Mouse (Mus musculus): ENCODE results near the gene 4930548H24Rik.
"Not testable (repeated sequence)": the region's sequence is repeated elsewhere in the genome, so short reads cannot be mapped to it uniquely, and the experiment has no call there.

4930548H24Rik gene

GRCm38 (mm10) chr5:31485440-31485839, at the start of gene 4930548H24Rik:
4930548H24Rik (plus strand) TSS chr5:31485740.
- DNase-seq: no peak

DNA sequence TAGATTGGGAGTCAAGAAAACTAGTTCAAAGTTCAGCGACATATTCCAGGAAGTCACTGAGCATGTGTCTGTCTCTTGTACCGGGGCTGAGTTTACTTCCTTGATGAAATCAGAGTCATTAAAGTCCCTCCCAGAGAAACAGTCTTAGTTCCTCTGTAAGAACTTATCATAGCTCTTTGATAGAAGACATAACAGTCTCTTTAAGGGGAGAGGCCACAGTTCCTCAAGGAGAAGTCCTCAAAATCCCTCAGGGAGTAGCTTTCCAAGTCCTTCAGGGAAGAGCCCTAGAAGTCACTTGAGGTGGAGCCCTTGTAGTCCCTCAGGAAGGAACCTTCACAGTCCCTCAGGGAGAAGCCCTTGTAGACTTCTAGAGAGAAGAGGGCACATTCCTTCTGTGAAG, 34.2 kb upstream of the 4930548H24Rik start:
- DNase-seq: no peak

DNA sequence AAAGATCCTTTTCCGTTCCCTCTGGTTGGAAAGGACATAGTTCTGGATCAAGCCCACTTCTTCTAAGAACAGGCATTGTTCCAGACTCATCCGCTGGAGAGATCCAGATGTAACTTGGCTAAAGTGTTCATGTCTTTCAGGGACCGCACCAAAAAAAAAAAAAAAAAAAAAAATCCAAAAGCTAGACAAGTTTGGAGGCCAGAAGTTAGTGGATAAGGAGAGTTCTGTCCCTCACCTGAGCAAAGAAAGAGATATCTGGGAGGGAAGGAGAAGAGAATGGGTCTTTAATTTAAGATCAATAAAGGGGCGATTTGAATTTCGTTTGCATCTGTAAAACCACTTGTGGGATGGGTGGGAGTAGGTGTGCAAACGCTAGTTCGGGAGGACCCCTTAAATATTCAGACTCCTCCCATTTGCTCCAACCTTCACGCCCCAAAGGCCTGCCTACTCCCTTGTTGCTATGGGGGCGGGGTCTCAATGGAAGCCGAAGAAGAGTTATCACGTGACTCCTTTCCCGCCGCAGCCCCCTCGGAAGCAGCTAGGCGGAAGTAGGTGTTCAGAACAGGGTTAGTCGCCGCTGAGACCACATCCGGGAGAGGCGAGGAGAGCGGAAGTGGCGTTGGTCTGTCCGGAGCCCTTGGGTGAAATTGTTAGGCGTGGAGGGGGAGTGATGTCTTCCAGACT, 33.5 kb upstream of the 4930548H24Rik start, which contains the start of gene Zfp512:
Gene Zfp512 (plus strand): TSS at position 554 of the 684 bp plus-strand sequence.
- DNase-seq: peak; percentile 92

- no peak for DNase-seq
Observed at GRCm38 (mm10) chr5:31452562-31452878, 33.0 kb upstream of the 4930548H24Rik start.

DNA sequence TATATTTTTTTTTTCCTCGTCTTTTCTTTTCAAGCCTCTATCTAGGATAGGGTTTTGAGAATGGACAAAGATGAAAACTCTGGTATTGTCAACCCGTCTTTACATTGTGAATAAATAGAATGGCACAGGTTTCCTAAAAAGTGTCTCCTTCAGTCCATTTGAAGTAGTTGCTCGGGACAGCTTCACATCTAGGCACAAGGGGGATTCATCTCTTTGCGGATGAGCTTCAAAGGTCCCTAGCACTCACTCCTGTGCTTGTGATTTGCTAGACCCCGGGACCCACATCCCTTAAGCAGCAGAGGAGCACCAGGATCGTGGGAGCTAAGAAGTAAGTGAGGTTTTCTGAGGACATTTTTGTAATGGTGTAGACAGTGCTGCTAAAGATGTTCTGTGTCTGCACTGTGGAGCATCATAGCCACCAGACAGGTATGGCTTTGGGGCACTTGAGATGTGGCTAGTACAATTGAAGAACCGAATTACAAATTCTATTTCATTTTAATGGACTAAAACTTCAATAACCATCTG, 32.6 kb upstream of the 4930548H24Rik start:
- DNase-seq: no peak

- no peak for DNase-seq
Observed at GRCm38 (mm10) chr5:31467798-31468197, 17.7 kb upstream of the 4930548H24Rik start.

DNA sequence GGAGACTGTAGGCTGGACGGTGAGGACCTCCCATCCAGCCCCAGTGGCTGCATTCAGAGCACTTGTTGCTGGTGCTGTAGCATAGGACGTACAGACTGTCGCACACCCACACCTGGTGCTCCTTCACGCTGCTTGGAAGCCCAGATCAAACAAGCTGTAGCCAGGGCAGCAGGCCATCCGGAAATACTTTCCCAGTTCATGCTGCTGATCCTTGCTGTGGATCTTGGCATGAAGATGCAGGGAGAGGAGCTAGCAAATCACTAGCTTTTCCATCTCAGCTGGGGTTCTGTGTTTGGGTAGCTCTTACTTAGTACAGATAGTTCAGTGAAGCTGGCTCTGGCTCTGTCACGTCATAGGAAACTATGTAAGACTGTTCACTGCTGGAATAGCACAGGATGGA, 15.8 kb upstream of the 4930548H24Rik start:
- no peak for DNase-seq

GRCm38 (mm10) chr5:31470334-31470733, 15.2 kb upstream of the 4930548H24Rik start:
- no peak for DNase-seq

DNA sequence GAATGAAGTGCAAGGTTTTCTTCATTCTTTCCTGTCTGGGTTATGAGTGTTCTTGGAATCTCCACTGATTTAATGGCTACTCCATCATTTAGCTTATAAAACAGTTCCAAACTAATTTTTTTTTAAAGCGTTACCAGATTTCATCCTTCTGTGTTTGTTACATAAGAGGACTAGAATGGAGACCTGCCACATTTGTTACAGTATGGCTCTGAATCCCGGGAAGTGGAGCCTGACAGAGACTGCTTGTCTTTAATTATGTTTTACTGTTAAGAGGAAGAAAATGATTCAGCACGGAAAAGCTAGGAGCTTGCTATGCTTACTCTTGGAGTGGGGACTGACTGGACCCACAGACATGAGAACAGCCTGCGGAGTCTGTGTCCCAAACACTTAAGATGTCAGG, 5.0 kb upstream of the 4930548H24Rik start:
- DNase-seq: no peak

DNA sequence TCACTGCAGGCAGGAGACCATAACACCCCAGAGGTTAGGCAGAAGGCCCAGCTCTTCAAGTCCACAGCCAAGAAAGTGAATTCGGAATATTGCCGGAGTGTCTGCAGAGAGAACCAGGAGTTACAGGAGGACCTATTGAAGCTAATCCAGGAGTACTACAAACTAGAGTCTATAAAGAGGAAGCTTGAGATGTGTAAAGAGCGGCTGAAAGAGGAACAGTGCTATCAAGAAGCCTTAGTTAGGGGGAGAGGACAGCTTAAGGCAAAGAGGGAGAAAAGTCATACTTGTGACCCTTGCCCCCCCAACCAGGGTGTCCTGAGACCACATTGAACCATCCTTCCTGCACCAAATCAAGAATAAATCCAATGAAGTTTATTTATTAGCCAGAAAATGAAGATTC, 2.3 kb downstream of the 4930548H24Rik start:
- no peak for DNase-seq

DNA sequence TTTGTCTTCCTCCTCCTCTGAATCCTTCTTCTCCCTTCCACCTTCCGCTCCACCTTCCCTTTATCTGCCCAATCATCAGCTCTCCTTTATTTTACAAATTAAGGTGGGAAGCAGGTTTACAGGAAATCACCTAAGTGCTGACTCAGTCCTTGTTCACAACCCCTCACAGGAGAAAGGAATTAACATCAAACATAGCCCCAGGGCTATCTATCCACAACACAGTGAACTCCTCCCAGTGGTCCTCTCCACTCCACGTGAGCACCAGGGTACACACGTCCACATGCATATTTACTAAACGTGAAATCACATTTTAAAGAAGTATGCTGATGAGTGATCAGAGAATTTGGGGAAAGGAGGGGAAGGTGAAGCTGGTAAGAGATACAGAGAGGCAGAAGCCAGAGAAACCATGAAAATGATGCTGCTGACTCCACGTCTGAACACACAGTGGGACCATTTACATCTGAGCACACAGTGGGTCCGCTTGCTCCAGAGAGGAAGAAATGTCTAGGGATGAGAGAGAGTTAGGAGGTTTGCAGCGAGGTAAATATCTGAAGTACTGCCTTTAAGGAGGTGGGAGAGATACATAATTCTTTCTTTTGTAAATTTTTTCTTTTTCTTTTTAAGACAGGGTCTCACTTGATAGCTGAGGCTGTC, 3.7 kb downstream of the 4930548H24Rik start:
- DNase-seq: no peak

GRCm38 (mm10) chr5:31492031-31492430, 6.5 kb downstream of the 4930548H24Rik start:
- DNase-seq: no peak

- peak; percentile 91 for DNase-seq
Observed at GRCm38 (mm10) chr5:31494513-31495297, 9.2 kb downstream of the 4930548H24Rik start, which contains the start of gene Gpn1. Gpn1 (plus strand) TSS chr5:31494741.

GRCm38 (mm10) chr5:31504843-31505242, 19.3 kb downstream of the 4930548H24Rik start:
- no peak for DNase-seq

DNA sequence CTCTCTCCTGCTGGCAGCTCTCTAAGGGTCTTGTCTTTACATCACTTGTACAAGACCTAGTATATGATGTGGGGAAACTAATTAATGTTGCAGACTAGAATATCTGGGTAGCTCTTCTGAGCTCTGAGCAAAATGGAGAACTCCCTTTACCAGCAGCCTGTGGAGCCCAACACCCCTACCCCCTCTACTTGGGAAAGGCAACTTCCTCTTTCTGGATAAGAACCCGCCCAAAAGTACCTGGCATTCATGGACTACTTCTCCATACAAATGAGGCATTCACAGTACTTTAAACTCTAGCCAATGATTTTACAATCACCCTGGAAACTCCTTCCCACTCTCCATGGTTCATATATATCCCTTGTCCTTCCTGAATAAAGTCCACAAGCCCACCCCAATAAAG, 26.9 kb downstream of the 4930548H24Rik start:
- DNase-seq: no peak

GRCm38 (mm10) chr5:31520556-31520955, 35.0 kb downstream of the 4930548H24Rik start:
- DNase-seq: no peak

- DNase-seq: peak; percentile 86
Observed at GRCm38 (mm10) chr5:31526354-31527116, 41.0 kb downstream of the 4930548H24Rik start, which contains the start of gene Slc4a1ap. Slc4a1ap (plus strand) TSS chr5:31526995.

- no peak for DNase-seq
Observed at GRCm38 (mm10) chr5:31527117-31527680, 41.7 kb downstream of the 4930548H24Rik start.

DNA sequence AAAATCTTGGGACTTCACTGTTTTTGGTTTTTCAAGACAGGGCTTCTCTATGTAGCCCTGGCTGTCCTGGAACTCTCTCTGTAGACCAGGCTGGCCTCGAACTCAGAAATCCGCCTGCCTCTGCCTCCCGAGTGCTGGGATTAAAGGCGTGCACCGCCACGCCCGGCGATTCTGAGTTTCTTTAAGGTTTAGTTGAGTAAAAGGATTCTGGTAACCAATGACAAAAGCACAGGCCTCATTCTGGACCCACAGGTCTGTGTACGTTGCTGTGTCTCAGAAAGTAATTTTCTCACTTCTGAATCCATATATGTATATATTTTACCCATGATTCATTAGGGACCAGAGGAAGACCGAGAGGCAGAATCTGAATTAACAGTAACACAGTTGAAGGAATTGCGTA, 42.2 kb downstream of the 4930548H24Rik start, which contains the start of gene Supt7l:
Gene Supt7l (minus strand): TSS at position 101 of the 400 bp plus-strand sequence.
- DNase-seq: not testable (repeated sequence)

DNA sequence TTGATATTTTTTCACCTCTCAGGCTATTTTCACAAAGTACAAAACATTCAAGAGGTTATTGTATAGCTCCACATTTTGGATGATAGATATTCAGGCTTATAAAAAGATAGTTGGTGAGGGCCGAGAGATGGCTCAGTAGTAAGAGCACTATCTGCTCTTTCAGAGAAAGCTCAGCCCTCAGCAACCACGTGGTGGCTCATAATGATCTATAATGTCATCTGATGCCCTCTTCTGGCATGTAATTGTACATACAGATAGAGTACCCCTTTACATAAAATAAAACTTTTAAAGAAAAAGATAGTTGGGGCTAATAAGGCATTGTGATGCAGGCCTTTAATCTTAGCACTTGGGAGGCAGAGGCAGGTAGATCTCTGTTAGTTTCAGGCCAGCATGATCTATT, 43.0 kb downstream of the 4930548H24Rik start:
- no peak for DNase-seq

- no peak for DNase-seq
Observed at GRCm38 (mm10) chr5:31535228-31535627, 49.7 kb downstream of the 4930548H24Rik start.
